Mouse (Mus musculus) heart, postnatal 0 days (tissue): ENCODE measurements around the gene Snhg11.

ENCODE experiments used
- CTCF ChIP-seq: IDR thresholded peaks from 2 replicates; pipeline ENCODE4 v1.5.1; 2016; ENCODE audit warnings: antibody characterized with exemption, control low read depth, low read depth
- EP300 ChIP-seq: IDR thresholded peaks from 2 replicates; pipeline ENCODE4 v1.6.1; 2016; ENCODE audit warnings: antibody characterized with exemption, low read depth

DNA sequence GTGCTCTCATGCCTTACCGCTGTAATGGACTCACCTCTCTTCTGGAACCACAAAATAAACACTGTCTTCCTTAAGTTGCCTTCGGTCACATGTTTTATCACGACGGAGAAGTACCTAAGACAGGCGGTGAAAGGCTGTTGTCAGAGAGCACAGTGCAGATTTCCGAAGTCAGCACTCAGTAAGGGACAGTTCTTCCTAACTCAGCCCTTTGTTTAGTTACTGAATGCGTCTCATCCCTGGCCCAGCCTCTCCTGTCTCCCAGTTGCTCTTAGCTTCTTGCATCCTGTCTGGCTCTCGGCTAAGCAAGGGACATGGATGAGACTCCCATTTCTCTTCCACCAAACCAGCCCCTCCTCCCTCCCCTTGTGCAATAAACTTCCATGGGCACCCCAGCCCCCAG is 10.6 kb downstream of the Snhg11 start:
- TF ChIP-seq CTCF: no peak
- no peak for TF ChIP-seq EP300
